Mouse (Mus musculus): ENCODE data around the gene Tubb2a.

Gene Tubb2a

DNA sequence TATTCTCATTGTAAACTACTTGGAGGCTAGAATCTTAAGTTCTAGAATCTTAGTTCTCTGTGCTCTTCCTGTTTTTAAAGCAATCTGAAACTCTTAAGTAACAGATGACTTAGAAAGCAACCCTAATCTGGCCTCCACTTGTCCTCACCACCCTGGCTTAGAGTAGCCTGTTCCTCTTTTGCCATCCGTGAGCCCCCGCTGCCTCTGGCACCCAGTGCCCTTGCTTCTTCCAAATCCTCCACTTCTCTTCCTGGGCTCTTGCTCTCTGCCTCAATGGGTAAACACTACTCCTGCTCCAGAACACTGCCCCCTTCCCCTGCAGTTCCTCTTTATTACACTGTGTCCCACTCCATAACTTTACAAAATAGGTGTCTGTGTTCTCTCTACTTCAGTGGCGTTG is 26.1 kb downstream of the Tubb2a start:
- no peak for DNase-seq (ENCODE audit: low spot score in 2 of 2)

DNA sequence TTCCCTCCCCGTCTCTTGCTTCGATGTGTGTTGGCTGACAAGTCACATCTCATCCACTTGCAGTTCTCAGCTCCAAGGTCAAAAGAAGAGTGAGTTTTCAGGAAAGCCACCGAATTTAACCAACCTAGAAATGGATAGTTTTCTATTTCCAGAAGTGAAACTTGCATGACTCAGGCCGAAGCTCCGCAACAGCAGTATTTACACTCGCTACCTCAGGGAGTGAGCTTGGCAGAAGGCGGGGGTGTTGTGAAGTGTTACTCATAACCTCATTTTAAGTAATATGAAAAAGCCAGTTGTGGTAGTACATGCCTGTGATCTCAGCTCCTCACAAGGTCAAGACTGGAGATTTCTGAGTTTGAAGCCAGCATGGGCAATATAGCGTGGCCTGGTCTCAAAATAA is 27.3 kb downstream of the Tubb2a start:
- no peak for DNase-seq (ENCODE audit: low spot score in 2 of 2)

GRCm38 (mm10) chr13:34047526-34047925 is 30.3 kb downstream of the Tubb2a start:
- no peak for DNase-seq (ENCODE audit: low spot score in 2 of 2)

DNA sequence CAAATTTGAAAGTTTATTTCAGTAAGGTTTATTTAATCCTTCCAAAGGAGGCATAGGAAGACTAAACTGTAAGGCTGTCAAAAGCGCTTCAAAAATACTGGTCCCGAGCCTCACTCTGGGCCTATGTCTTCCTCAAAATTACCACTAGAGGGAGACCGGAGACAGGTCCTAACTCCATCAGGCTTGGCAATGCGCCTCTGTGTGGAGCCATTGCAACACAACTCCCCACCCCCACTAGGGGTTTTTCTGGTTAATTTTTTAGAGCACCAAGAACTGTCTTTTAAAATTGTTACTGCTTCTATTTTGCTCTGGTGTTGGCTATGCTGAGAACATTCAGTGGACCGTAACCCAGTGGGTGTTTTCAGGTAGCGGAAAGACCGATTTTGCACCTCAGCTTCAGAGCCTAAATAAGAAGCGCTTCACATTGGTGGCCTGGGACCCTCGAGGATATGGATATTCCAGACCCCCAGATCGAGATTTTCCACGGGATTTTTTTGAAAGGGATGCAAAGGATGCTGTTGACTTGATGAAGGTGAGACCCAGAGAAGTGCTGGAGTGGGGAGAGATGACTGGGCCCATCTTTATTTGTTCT is 31.3 kb downstream of the Tubb2a start:
- DNase-seq (ENCODE audit: low spot score in 2 of 2), result peak; percentile 66 to 75

GRCm38 (mm10) chr13:34045511-34046249 is 32.1 kb downstream of the Tubb2a start:
- DNase-seq (ENCODE audit: low spot score in 2 of 2), result no peak

- DNase-seq (ENCODE audit: low spot score in 2 of 2), result no peak
Measured at GRCm38 (mm10) chr13:34043716-34044393, 34.0 kb downstream of the Tubb2a start.

GRCm38 (mm10) chr13:34040091-34040490 is 37.7 kb downstream of the Tubb2a start:
- DNase-seq (ENCODE audit: low spot score in 2 of 2), result no peak

DNA sequence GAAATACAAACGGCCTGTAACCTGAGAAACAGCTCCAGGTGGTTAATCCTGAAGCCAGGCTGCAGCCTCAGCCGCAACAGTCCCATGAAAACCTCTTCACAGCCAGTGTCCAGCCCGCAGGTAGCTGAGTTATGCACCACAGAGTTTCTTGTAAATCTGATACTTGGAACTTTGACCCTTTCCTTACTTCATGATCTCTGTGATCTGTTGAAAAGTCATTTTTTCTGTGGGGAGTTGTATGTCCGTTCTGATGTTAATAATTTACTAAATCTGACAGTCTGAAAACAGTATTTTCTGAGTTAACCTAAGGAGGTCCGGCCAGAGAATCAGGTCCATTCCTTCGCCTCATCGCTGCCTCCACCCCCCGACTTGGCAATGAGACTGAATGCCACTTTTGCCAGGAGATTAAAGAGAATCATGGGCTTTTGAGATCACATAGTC is 38.9 kb downstream of the Tubb2a start:
- DNase-seq (ENCODE audit: low spot score in 2 of 2), result no peak

DNA sequence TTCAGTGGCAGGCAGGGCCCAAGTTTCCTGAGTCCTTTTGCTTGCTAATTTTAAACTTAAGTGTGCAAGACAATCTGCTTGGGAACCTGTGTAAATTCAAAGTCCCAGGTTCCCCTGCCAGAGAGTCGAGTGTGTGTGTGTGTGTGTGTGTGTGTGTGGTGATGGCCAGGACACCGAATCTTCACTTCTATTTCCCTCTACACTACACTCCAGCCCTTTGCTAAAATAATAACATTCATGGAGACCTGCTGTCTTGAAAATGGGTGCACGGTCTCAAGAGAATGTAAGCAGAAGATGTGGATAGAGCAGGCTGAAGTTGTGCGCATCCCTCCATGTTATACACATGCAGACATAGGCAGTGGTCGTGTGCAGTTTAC is 39.8 kb downstream of the Tubb2a start:
- no peak for DNase-seq (ENCODE audit: low spot score in 2 of 2)

DNA sequence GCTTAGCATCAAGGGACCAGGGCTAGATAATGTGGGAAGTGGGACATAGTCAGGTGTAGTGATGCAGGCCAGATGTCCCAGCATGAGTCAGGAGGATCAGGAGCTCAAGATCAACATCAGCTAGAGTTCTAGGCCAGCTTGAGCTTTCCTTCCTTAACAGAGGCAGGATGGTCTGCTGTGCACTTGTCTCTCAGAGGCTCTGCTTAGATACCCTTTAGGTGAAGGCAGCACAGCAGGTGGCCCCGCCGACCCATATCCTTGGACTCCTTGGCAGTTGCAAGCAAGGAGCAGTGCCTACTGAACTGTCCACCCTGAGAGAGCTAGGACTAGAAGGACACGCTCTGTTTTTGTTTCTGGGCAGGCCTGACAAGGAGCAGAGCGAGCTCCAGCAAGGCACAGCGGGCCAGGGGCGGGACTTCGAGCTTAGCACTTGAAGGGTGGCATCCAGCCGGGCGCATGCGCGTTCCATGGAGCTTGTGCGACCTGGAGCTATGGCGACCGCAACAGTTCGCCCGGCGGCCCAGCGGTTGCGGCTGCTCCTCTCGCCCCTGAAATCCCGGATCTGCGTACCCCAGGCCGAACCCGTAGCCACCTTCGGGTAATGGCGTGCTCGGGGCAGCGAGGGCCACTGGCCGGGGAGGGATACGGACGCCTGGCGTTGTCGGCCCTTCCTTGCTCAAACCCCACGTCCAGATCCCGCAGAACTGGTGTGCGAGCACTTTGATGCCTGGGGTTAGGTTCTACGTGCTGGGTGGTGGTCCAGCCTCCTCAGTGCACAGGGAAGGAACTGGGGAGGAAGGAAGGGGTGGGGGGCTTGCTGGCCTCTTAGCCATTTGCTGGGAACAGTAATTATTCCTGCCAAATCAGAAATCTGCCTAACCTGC is 40.4 kb downstream of the Tubb2a start, which contains the start of gene Bphl:
TSS of gene Bphl (plus strand) at position 426 of the 884 bp plus-strand sequence.
- peak; percentile 87 to 91 for DNase-seq (ENCODE audit: low spot score in 2 of 2)

DNA sequence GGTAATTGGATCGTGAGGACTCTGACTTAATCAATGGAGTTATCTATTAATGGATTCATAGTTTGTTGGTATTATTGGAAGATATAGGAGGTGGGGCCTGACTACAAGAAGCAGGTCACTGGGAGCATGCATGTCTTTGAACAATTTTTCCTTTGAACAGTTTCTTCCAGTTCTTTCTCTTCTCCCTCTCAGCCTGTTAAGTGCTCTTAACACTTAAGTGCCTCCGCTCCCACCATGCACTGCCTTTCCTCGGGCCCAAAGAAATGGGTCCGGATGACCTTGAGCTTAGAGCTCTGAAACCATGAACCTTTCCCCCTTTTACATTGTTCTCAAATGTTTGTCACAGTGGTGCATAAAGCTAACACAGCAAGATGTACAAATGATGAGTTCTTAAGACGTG is 41.1 kb downstream of the Tubb2a start:
- DNase-seq (ENCODE audit: low spot score in 2 of 2), result no peak

DNA sequence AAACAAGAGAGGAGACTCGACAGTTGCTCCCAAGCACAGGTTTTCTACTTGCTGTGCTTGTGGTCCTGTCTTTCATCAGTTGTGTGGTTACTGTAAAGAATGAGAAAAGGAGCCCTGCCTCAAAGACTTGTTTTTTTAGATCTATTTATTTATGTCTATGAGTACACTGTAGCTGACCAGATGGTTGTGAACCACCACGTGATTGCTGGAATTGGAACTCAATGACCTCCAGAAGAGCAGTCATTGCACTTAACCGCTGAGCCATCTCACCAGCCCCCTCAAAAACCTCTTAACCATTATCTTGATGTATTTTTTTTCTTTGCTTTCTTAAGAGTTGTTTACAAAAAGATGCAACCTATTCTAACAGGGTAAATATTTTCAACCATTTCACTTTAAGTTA is 42.4 kb downstream of the Tubb2a start:
- no peak for DNase-seq (ENCODE audit: low spot score in 2 of 2)

- no peak for DNase-seq (ENCODE audit: low spot score in 2 of 2)
Measured at GRCm38 (mm10) chr13:34032041-34032440, 45.8 kb downstream of the Tubb2a start.

All from frontal cortex, postnatal 14 days (tissue).